Mouse (Mus musculus) hindbrain, embryonic 11.5 days (tissue): ENCODE data around the gene Mb21d2. TPM values are rescaled to one million over a fixed set of nuclear protein-coding genes. Genes with fewer than 3 reads are reported as not detected.
A peak's percentile ranks its signal among the peaks of the same experiment; 100 is the strongest.

ENCODE experiments used
- ATAC-seq: fragments of 200-750 bp; cut with Nextera tagmentation; 2 replicates; pipeline ENCODE4 v1.8.0; 2017; ENCODE audit warnings: mild to moderate bottlenecking, moderate TSS enrichment, moderate library complexity; ENCODE audit not compliant: low FRiP score
- DNase-seq: peaks from one replicate; pipeline ENCODE4 v3.0.0-alpha.2; 2015; ENCODE audit warnings: low spot score
- H3K27ac ChIP-seq: fragments of 300-500 bp; sonication (generic); 2 replicates; pipeline ENCODE4 v1.5.1; 2014; ENCODE audit warnings: mild to moderate bottlenecking, low read depth, low read length
- H3K27me3 ChIP-seq: fragments of 300-500 bp; sonication (generic); 2 replicates; pipeline ENCODE4 v1.6.1; 2014; ENCODE audit warnings: mild to moderate bottlenecking, low read length, moderate library complexity, mixed read lengths; ENCODE audit not compliant: control insufficient read depth, insufficient read depth
- H3K36me3 ChIP-seq: fragments of 300-500 bp; sonication (generic); 2 replicates; pipeline ENCODE4 v1.6.1; 2014; ENCODE audit warnings: mild to moderate bottlenecking, low read length, moderate library complexity, mixed read lengths; ENCODE audit not compliant: control insufficient read depth, insufficient read depth
- H3K4me1 ChIP-seq: fragments of 300-500 bp; sonication (generic); replicated peaks from 2 replicates; pipeline ENCODE4 v1.6.1; 2014; ENCODE audit warnings: low read length, mixed read lengths; ENCODE audit not compliant: control insufficient read depth, insufficient read depth
- H3K4me2 ChIP-seq: fragments of 300-500 bp; sonication (generic); replicated peaks from 2 replicates; pipeline ENCODE4 v1.6.1; 2014; ENCODE audit warnings: mild to moderate bottlenecking, low read depth, low read length
- H3K4me3 ChIP-seq: fragments of 300-500 bp; sonication (generic); 2 replicates; pipeline ENCODE4 v1.5.1; 2014; ENCODE audit warnings: low read depth, low read length
- H3K9ac ChIP-seq: fragments of 300-500 bp; sonication (generic); 2 replicates; pipeline ENCODE4 v1.6.1; 2014; ENCODE audit warnings: low read depth, low read length
- H3K9me3 ChIP-seq: fragments of 300-500 bp; sonication (generic); 2 replicates; pipeline ENCODE4 v1.6.1; 2016; ENCODE audit warnings: low read length; ENCODE audit not compliant: control insufficient read depth
- WGBS: fragments of 180-500 bp; shearing (Covaris S2); extraction: QIAGEN DNeasy Blood & Tissue Kit; methylation state at CpG from one replicate; pipeline ENCODE4 v1.1.7; 2014; 5-methylcytosine and 5-hydroxymethylcytosine counted together
- polyA plus RNA-seq: library from polyadenylated mRNA; unstranded; fragments of >200 nt; fragmentation: Nextera tagmentation; extraction: Ambion mirVana; gene quantifications from 2 replicates; pipeline ENCODE4 v1.2.1, GENCODE M21; 2014

The Mb21d2 gene
- polyA plus RNA-seq, 1 experiment from 2014 or later = 8.6 TPM

GRCm38 (mm10) chr16:28906370-28907275 is 22.9 kb downstream of the Mb21d2 start:
- ATAC-seq (no peak), DNase-seq (no peak)
- Histone ChIP-seq H3K27ac (no peak overlapping the region), H3K4me2 (no peak overlapping the region), H3K36me3 (no peaks in the 10 kb centered on the region), H3K4me3 (no peak overlapping the region), H3K4me1 (no peaks in the 10 kb centered on the region), H3K9ac (no peak overlapping the region), H3K27me3 (no peaks in the 10 kb centered on the region), H3K9me3 (no peaks in the 10 kb centered on the region)
- 83% methylated on average over 7 of the region's 7 CpGs for WGBS

DNA sequence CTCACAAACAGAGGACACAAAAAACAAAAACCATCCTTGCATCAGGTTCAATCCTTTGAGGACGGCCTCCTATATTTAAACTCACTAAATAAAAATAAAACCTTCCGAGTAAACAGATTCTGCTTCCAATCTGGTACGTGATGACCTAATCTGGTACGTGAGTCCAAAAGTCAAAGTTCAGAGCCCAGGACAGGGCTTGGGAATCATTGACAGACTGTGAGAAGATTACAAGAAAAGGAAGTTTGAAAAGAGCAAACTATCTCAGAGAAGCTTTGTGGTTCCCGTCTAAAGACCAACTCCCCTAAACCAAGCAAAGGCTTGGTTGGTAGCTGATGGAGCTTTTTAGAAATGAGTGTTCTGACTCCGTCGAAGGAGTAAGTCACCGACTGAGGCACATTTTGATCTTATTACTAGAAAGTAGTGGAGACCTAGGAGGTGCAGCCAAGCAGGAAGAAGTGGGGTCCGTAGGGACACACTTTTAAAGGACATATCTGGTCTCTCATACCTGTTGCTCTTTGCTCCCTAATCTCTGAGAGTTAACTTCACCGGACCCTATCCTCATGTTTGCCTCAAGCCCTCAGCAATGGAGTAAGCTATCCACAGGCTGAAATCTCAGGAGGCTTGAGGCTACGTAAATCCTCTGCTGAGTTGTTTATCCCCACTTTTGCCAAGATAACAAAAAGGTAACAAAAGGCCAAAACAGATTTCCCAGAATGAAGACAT is 23.7 kb downstream of the Mb21d2 start:
- ATAC-seq = no peak
- no peaks in the 10 kb centered on the region for H3K4me1 ChIP-seq
- no peak overlapping the region for H3K4me2 ChIP-seq
- no peaks in the 10 kb centered on the region for H3K9me3 ChIP-seq
- no peak overlapping the region for H3K27ac ChIP-seq
- no peak overlapping the region for H3K4me3 ChIP-seq
- H3K9ac ChIP-seq = no peak overlapping the region
- 83% methylated on average over 11 of the region's 11 CpGs for WGBS
- no peaks in the 10 kb centered on the region for H3K27me3 ChIP-seq
- H3K36me3 ChIP-seq = no peaks in the 10 kb centered on the region
- DNase-seq = no peak

GRCm38 (mm10) chr16:28902620-28903565 is 26.6 kb downstream of the Mb21d2 start:
- no peak overlapping the region for H3K4me2 ChIP-seq
- no peaks in the 10 kb centered on the region for H3K4me1 ChIP-seq
- H3K4me3 ChIP-seq = no peak overlapping the region
- 84% methylated on average over 14 of the region's 14 CpGs for WGBS
- H3K36me3 ChIP-seq = no peaks in the 10 kb centered on the region
- DNase-seq (no peak), ATAC-seq (peak; percentile 53; the same call in 1 of the 2 replicates)
- H3K27me3 ChIP-seq = no peaks in the 10 kb centered on the region
- H3K9me3 ChIP-seq = no peaks in the 10 kb centered on the region
- H3K9ac ChIP-seq = no peak overlapping the region
- peak overlapping the region; percentile 24; the same call in 1 of the 2 replicates for H3K27ac ChIP-seq

GRCm38 (mm10) chr16:28899161-28899540 is 30.3 kb downstream of the Mb21d2 start:
- H3K9ac ChIP-seq = no peak overlapping the region
- H3K4me1 ChIP-seq = peaks cover 2% of the 10 kb centered on the region; the same call in 1 of the 2 replicates
- H3K9me3 ChIP-seq = no peaks in the 10 kb centered on the region
- no peak for ATAC-seq
- no peaks in the 10 kb centered on the region for H3K36me3 ChIP-seq
- H3K4me2 ChIP-seq = no peak overlapping the region
- no peak overlapping the region for H3K4me3 ChIP-seq
- H3K27me3 ChIP-seq = no peaks in the 10 kb centered on the region
- no peak overlapping the region for H3K27ac ChIP-seq
- DNase-seq = no peak
- WGBS = 60% methylated on average over 4 of the region's 4 CpGs

- Histone ChIP-seq H3K27ac (no peak overlapping the region), H3K4me2 (no peak overlapping the region), H3K36me3 (no peaks in the 10 kb centered on the region), H3K27me3 (no peaks in the 10 kb centered on the region), H3K9me3 (no peaks in the 10 kb centered on the region), H3K4me3 (no peak overlapping the region), H3K4me1 (peaks cover 2% of the 10 kb centered on the region; the same call in 1 of the 2 replicates), H3K9ac (no peak overlapping the region)
- ATAC-seq (no peak), DNase-seq (no peak)
- WGBS = 35% methylated on average over 15 of the region's 15 CpGs
These were observed 30.8 kb downstream of the Mb21d2 start for GRCm38 (mm10) chr16:28898509-28899160.

DNA sequence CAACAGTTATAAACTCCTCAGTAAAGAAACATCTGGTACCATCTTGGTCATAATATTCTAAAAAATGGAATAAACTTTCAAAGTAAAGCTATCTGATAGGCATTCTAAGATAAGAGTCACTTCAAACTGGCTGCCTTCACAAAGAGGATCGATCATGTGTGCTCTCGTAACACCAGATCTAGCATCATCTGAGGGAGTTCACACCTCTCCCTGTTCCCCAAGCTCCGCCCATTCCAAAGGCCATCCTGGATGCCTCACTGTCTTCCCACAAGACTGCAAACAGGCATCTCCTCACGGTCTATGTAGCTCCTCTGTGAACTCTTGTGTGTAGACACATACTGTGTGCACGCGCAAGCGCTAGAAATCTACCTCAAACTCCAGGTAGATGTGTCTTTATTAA is 32.9 kb downstream of the Mb21d2 start:
- WGBS = 98% methylated on average over 7 of the region's 7 CpGs
- peaks cover 2% of the 10 kb centered on the region; the same call in 1 of the 2 replicates for H3K4me1 ChIP-seq
- H3K36me3 ChIP-seq = no peaks in the 10 kb centered on the region
- no peak overlapping the region for H3K9ac ChIP-seq
- no peaks in the 10 kb centered on the region for H3K27me3 ChIP-seq
- no peak overlapping the region for H3K4me3 ChIP-seq
- no peak for ATAC-seq
- H3K9me3 ChIP-seq = no peaks in the 10 kb centered on the region
- H3K27ac ChIP-seq = no peak overlapping the region
- DNase-seq = no peak
- H3K4me2 ChIP-seq = no peak overlapping the region

GRCm38 (mm10) chr16:28894872-28895271 is 34.6 kb downstream of the Mb21d2 start:
- Histone ChIP-seq H3K4me3 (no peak overlapping the region), H3K4me2 (no peak overlapping the region), H3K9me3 (peaks cover 2% of the 10 kb centered on the region; the same call in 1 of the 2 replicates), H3K36me3 (no peaks in the 10 kb centered on the region), H3K27me3 (no peaks in the 10 kb centered on the region), H3K9ac (no peak overlapping the region), H3K27ac (no peak overlapping the region), H3K4me1 (peaks cover 2% of the 10 kb centered on the region; the same call in 1 of the 2 replicates)
- 42% methylated on average over 6 of the region's 6 CpGs for WGBS
- DNase-seq (peak; percentile 25), ATAC-seq (0 out of 2 replicates have a peak, but pooled peaks have one; percentile 47)

DNA sequence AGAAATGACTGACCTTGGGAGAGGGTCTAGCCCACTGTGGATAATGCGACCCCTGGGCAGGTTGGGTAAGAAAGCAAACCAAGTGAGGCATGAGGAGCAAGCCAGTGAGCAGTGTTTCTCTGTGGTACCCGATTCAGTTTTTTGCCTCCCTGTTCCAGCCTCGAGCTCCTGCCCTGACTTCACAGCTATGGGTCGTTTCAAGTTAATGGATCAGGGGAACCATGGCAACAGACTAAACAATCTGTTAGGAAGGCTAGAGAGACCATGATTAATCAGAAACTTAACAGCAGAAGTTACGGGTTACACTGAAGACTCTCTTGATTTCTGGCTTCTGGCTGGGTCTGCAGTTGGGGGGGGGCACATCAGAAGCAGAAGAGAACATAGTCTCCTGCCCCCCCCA is 36.2 kb downstream of the Mb21d2 start:
- Histone ChIP-seq H3K4me1 (peaks cover 2% of the 10 kb centered on the region; the same call in 1 of the 2 replicates), H3K36me3 (no peaks in the 10 kb centered on the region), H3K9me3 (peaks cover 4% of the 10 kb centered on the region; the same call in 1 of the 2 replicates), H3K27ac (no peak overlapping the region), H3K27me3 (no peaks in the 10 kb centered on the region), H3K4me2 (no peak overlapping the region), H3K4me3 (no peak overlapping the region), H3K9ac (no peak overlapping the region)
- WGBS = 28% methylated on average over 5 of the region's 5 CpGs
- ATAC-seq = peak; percentile 31
- DNase-seq = peak; percentile 38
